Mouse (Mus musculus) heart, postnatal 0 days (tissue): Measurements from ENCODE around the gene Rgs16. TPM values are rescaled to one million over a fixed set of nuclear protein-coding genes. Genes with fewer than 3 reads are reported as not detected.

ENCODE experiments used
- ATAC-seq: fragments of 200-750 bp; cut with Nextera tagmentation; 2 replicates; pipeline ENCODE4 v1.8.0; 2017; ENCODE audit warnings: low read depth, moderate number of reproducible peaks, moderate library complexity; ENCODE audit not compliant: insufficient read depth
- DNase-seq: peaks from one replicate; pipeline ENCODE4 v3.0.0-alpha.2; 2016; ENCODE audit warnings: low spot score
- H3K27ac ChIP-seq: fragments of 300-500 bp; sonication (generic); 2 replicates; pipeline ENCODE4 v1.5.1; 2014; ENCODE audit warnings: low read depth, mild to moderate bottlenecking
- H3K27me3 ChIP-seq: fragments of 300-500 bp; sonication (generic); 2 replicates; pipeline ENCODE4 v1.6.1; 2014; ENCODE audit warnings: low read length, mixed read lengths; ENCODE audit not compliant: control insufficient read depth, insufficient read depth
- H3K36me3 ChIP-seq: fragments of 300-500 bp; sonication (generic); replicated peaks from 2 replicates; pipeline ENCODE4 v1.6.1; 2014; ENCODE audit warnings: low read length, mixed read lengths; ENCODE audit not compliant: control insufficient read depth, insufficient read depth
- H3K4me1 ChIP-seq: fragments of 300-500 bp; sonication (generic); 2 replicates; pipeline ENCODE4 v1.6.1; 2014; ENCODE audit warnings: antibody characterized with exemption; ENCODE audit not compliant: control insufficient read depth, insufficient read depth
- H3K4me2 ChIP-seq: fragments of 300-500 bp; sonication (generic); 2 replicates; pipeline ENCODE4 v1.6.1; 2014; ENCODE audit warnings: low read depth, mild to moderate bottlenecking, low read length, moderate library complexity
- H3K4me3 ChIP-seq: fragments of 300-500 bp; sonication (generic); 2 replicates; pipeline ENCODE4 v1.5.1; 2014; ENCODE audit warnings: low read depth, low read length
- H3K9ac ChIP-seq: fragments of 300-500 bp; sonication (generic); replicated peaks from 2 replicates; pipeline ENCODE4 v1.6.1; 2014; ENCODE audit warnings: low read depth, low read length, mixed read lengths
- H3K9me3 ChIP-seq: fragments of 300-500 bp; sonication (generic); replicated peaks from 2 replicates; pipeline ENCODE4 v1.6.1; 2016; ENCODE audit warnings: low read length; ENCODE audit not compliant: control insufficient read depth
- CTCF ChIP-seq: IDR thresholded peaks from 2 replicates; pipeline ENCODE4 v1.5.1; 2016; ENCODE audit warnings: antibody characterized with exemption, control low read depth, low read depth
- EP300 ChIP-seq: IDR thresholded peaks from 2 replicates; pipeline ENCODE4 v1.6.1; 2016; ENCODE audit warnings: antibody characterized with exemption, low read depth
- WGBS: fragments of 180-500 bp; shearing (Covaris S2); extraction: QIAGEN DNeasy Blood & Tissue Kit; methylation state at CpG from one replicate; pipeline ENCODE4 v1.1.7; 2014; 5-methylcytosine and 5-hydroxymethylcytosine counted together
- polyA plus RNA-seq: library from polyadenylated mRNA; unstranded; fragments of >200 nt; fragmentation: Nextera tagmentation; extraction: Ambion mirVana; gene quantifications from 2 replicates; pipeline ENCODE4 v1.2.1, GENCODE M21; 2015
- total RNA-seq: library from RNA; depleted of rRNA; stranded (reverse); fragments of >200 nt; gene quantifications from 2 replicates; pipeline ENCODE4 v1.2.3, GENCODE M21; 2014; ENCODE audit warnings: low replicate concordance

The Rgs16 gene
- total and polyA plus RNA-seq, 2 experiments from 2014 or later: 1.8 to 2.2 TPM

- H3K4me3 ChIP-seq: no peak overlapping the region
- H3K27me3 ChIP-seq: no peaks in the 10 kb centered on the region
- H3K27ac ChIP-seq: no peak overlapping the region
- DNase-seq (no peak), ATAC-seq (no peak)
- no peaks in the 10 kb centered on the region for H3K9me3 ChIP-seq
- H3K4me1 ChIP-seq: peaks cover 12% of the 10 kb centered on the region
- WGBS: 84% methylated on average over 8 of the region's 8 CpGs
- no peak for TF ChIP-seq EP300
- TF ChIP-seq CTCF: no peak
- no peak overlapping the region for H3K9ac ChIP-seq
- H3K36me3 ChIP-seq: no peaks in the 10 kb centered on the region
- no peak overlapping the region for H3K4me2 ChIP-seq
Observed at GRCm38 (mm10) chr1:153702166-153702852, 37.8 kb upstream of the Rgs16 start.

- WGBS: 58% methylated on average over 8 of the region's 8 CpGs
- Histone ChIP-seq H3K9ac (no peak overlapping the region), H3K9me3 (no peaks in the 10 kb centered on the region), H3K27me3 (no peaks in the 10 kb centered on the region), H3K4me1 (peaks cover 12% of the 10 kb centered on the region), H3K4me3 (no peak overlapping the region), H3K36me3 (no peaks in the 10 kb centered on the region), H3K4me2 (no peak overlapping the region), H3K27ac (no peak overlapping the region)
- DNase-seq: no peak
- ATAC-seq: no peak; the same call in 1 of the 2 replicates
- TF ChIP-seq EP300: no peak
Observed at GRCm38 (mm10) chr1:153702853-153703410, 37.2 kb upstream of the Rgs16 start.

GRCm38 (mm10) chr1:153703445-153703991 lies 36.6 kb upstream of the Rgs16 start:
- 0 out of 2 replicates have a peak overlapping the region, but pooled peaks have one; percentile 14 for H3K4me2 ChIP-seq
- ATAC-seq (no peak), DNase-seq (no peak)
- WGBS: 13% methylated on average over 12 of the region's 12 CpGs
- no peaks in the 10 kb centered on the region for H3K27me3 ChIP-seq
- peaks cover 12% of the 10 kb centered on the region for H3K4me1 ChIP-seq
- no peaks in the 10 kb centered on the region for H3K9me3 ChIP-seq
- TF ChIP-seq CTCF (no peak), EP300 (no peak)
- H3K36me3 ChIP-seq: no peaks in the 10 kb centered on the region
- no peak overlapping the region for H3K4me3 ChIP-seq
- no peak overlapping the region for H3K9ac ChIP-seq
- no peak overlapping the region for H3K27ac ChIP-seq

- Histone ChIP-seq H3K4me2 (no peak overlapping the region), H3K36me3 (no peaks in the 10 kb centered on the region), H3K4me1 (peaks cover 12% of the 10 kb centered on the region), H3K27ac (no peak overlapping the region), H3K4me3 (no peak overlapping the region), H3K9ac (no peak overlapping the region), H3K27me3 (no peaks in the 10 kb centered on the region), H3K9me3 (no peaks in the 10 kb centered on the region)
- DNase-seq: no peak
- WGBS: 27% methylated on average over 7 of the region's 7 CpGs
- TF ChIP-seq CTCF (no peak), EP300 (no peak)
- ATAC-seq: no peak
Observed at GRCm38 (mm10) chr1:153704174-153704573, 36.0 kb upstream of the Rgs16 start.

GRCm38 (mm10) chr1:153704996-153705395 lies 35.2 kb upstream of the Rgs16 start:
- TF ChIP-seq EP300 (no peak), CTCF (no peak)
- 72% methylated on average over 3 of the region's 3 CpGs for WGBS
- Histone ChIP-seq H3K9me3 (no peaks in the 10 kb centered on the region), H3K4me3 (no peak overlapping the region), H3K9ac (no peak overlapping the region), H3K36me3 (no peaks in the 10 kb centered on the region), H3K27me3 (no peaks in the 10 kb centered on the region), H3K4me1 (peaks cover 17% of the 10 kb centered on the region), H3K4me2 (no peak overlapping the region), H3K27ac (no peak overlapping the region)
- DNase-seq: no peak
- ATAC-seq: no peak
